Mouse (Mus musculus): ENCODE data around the gene Vtcn1.

GRCm38 (mm10) chr3:100925176-100925575, 99.9 kb downstream of the Vtcn1 start:
- TF ChIP-seq CTCF (conservative IDR thresholded peaks at IDR 0.05; ENCODE audit: low read length): no peak
- no peak for TF ChIP-seq NANOG (IDR thresholded peaks at IDR 0.05; ENCODE audit: borderline replicate concordance, low read length)
- TF ChIP-seq POU5F1 (IDR thresholded peaks at IDR 0.05; ENCODE audit: borderline replicate concordance, low read length): no peak

Measured in E14TG2a.4 (cell line).